16 mouse cellular contexts compared by ENCODE assay signal in genomic region chr7:43525313-43525712, GRCm38 (mm10). TPM values are rescaled to one million over a fixed set of nuclear protein-coding genes. Genes with fewer than 3 reads are reported as not detected.
DNase-seq lines count a peak whose midpoint lies in the region; ATAC-seq and TF ChIP-seq lines count a peak whose summit lies in the region.
"Had no signal": no experiment of that assay in that cellular context is flagged by ENCODE, and none has a peak within 500 bp of the region (broad histone marks: within the 10 kb centered on the region; RNA-seq: fewer than 3 reads in every experiment).

No protein-coding gene starts in this region.

- no peak for TF ChIP-seq POLR2A in liver, adult 2 months (IDR thresholded peaks at IDR 0.05; ENCODE audit: extremely low read depth, insufficient read depth, low read length)

- H3K9ac ChIP-seq in liver, adult 2 months (ENCODE audit: low read depth, low read length): no peak overlapping the region
- H3K9ac ChIP-seq in kidney, embryonic 15.5 days: no peak overlapping the region
- no peak overlapping the region for H3K9ac ChIP-seq in forebrain, embryonic 15.5 days (replicated peaks)
- H3K9ac ChIP-seq: limb, embryonic 15.5 days; midbrain, embryonic 12.5 days; neural tube, embryonic 13.5 days; stomach, embryonic 15.5 days had no signal

- no peak overlapping the region for H3K27ac ChIP-seq in liver, adult 2 months (replicated peaks; ENCODE audit: insufficient read depth, low read depth, low read length)
- no peak overlapping the region for H3K27ac ChIP-seq in kidney, embryonic 15.5 days
- H3K27ac ChIP-seq in forebrain, embryonic 15.5 days (replicated peaks): no peak overlapping the region
- H3K27ac ChIP-seq: limb, embryonic 15.5 days; midbrain, embryonic 12.5 days; neural tube, embryonic 13.5 days; stomach, embryonic 15.5 days had no signal

- H3K4me1 ChIP-seq in liver, adult 2 months (ENCODE audit: control insufficient read depth, insufficient read depth, low read length): no peaks in the 10 kb centered on the region
- no peaks in the 10 kb centered on the region for H3K4me1 ChIP-seq in kidney, embryonic 15.5 days
- no peaks in the 10 kb centered on the region for H3K4me1 ChIP-seq in forebrain, embryonic 15.5 days
- H3K4me1 ChIP-seq: limb, embryonic 15.5 days; midbrain, embryonic 12.5 days; neural tube, embryonic 13.5 days; stomach, embryonic 15.5 days had no signal

- peak; percentile 13; the same call in 1 of the 2 replicates for TF ChIP-seq CTCF in liver, adult 2 months (IDR thresholded peaks at IDR 0.05; ENCODE audit: low read depth, low read length)

- H3K36me3 ChIP-seq in liver, adult 2 months (ENCODE audit: control insufficient read depth, insufficient read depth, low read length): no peaks in the 10 kb centered on the region
- no peaks in the 10 kb centered on the region for H3K36me3 ChIP-seq in kidney, embryonic 15.5 days
- H3K36me3 ChIP-seq in forebrain, embryonic 15.5 days: no peaks in the 10 kb centered on the region
- H3K36me3 ChIP-seq: limb, embryonic 15.5 days; midbrain, embryonic 12.5 days; neural tube, embryonic 13.5 days; stomach, embryonic 15.5 days had no signal

- DNase-seq in adrenal gland, postnatal 14 days: peak; percentile 9
- DNase-seq in adrenal gland, postnatal 25 days: no peak
- DNase-seq in liver, adult 2 months (ENCODE audit: extremely low read depth, low read depth, low spot score): no peak
- DNase-seq in liver (no peak), ES-CJ7 (ENCODE audit: low read depth, low spot score) (peak; percentile 38)

- WGBS in liver, adult 2 months: 46% methylated on average over 3 of the region's 3 CpGs
- 62% methylated on average over 3 of the region's 3 CpGs for WGBS in kidney, embryonic 15.5 days
- WGBS in forebrain, embryonic 15.5 days: 50% methylated on average over 3 of the region's 3 CpGs

- no peaks in the 10 kb centered on the region for H3K27me3 ChIP-seq in liver, adult 2 months (ENCODE audit: control insufficient read depth, insufficient read depth, low read length)
- no peaks in the 10 kb centered on the region for H3K27me3 ChIP-seq in kidney, embryonic 15.5 days
- H3K27me3 ChIP-seq in forebrain, embryonic 15.5 days: no peaks in the 10 kb centered on the region
- H3K27me3 ChIP-seq: limb, embryonic 15.5 days; midbrain, embryonic 12.5 days; neural tube, embryonic 13.5 days; stomach, embryonic 15.5 days had no signal

- H3K4me3 ChIP-seq in liver, adult 2 months (ENCODE audit: insufficient read depth, low read depth, low read length): no peak overlapping the region
- no peak overlapping the region for H3K4me3 ChIP-seq in kidney, embryonic 15.5 days (replicated peaks)
- H3K4me3 ChIP-seq in forebrain, embryonic 15.5 days: no peak overlapping the region
- H3K4me3 ChIP-seq: limb, embryonic 15.5 days; midbrain, embryonic 12.5 days; neural tube, embryonic 13.5 days; stomach, embryonic 15.5 days had no signal

- H3K9me3 ChIP-seq in kidney, embryonic 15.5 days (replicated peaks): no peaks in the 10 kb centered on the region
- H3K9me3 ChIP-seq in forebrain, embryonic 15.5 days: no peaks in the 10 kb centered on the region
- H3K9me3 ChIP-seq: limb, embryonic 15.5 days; midbrain, embryonic 12.5 days; neural tube, embryonic 13.5 days; stomach, embryonic 15.5 days had no signal

- peak; percentile 43; the same call in 1 of the 2 replicates for ATAC-seq in megakaryocyte, adult 5-6 weeks (ENCODE audit: poor library complexity, severe bottlenecking)
- no peak for ATAC-seq in kidney, embryonic 15.5 days (replicated peaks; ENCODE audit: low FRiP score)
- ATAC-seq in forebrain, embryonic 15.5 days (replicated peaks): no peak
- ATAC-seq: inflammation-experienced regulatory T-cells, adult 6 months had no signal

- no peak overlapping the region for H3K4me2 ChIP-seq in kidney, embryonic 15.5 days
- H3K4me2 ChIP-seq in forebrain, embryonic 15.5 days (replicated peaks): no peak overlapping the region
- H3K4me2 ChIP-seq: limb, embryonic 15.5 days; midbrain, embryonic 12.5 days; neural tube, embryonic 13.5 days; stomach, embryonic 15.5 days had no signal

- no peaks in the 10 kb centered on the region for H3K79me2 ChIP-seq in liver, adult 2 months (ENCODE audit: control insufficient read depth, insufficient read depth, low read length)

RNA-seq across cellular contexts. Expression of gene Cd33, which starts 18.9 kb away (rescaled TPM):
- 2.7 and 5.3 TPM in 2 replicates for total RNA-seq in adrenal gland, postnatal 14 days (2021)
- total RNA-seq in adrenal gland, postnatal 25 days (2021): 1.2 and 2.4 TPM in 2 replicates
- total RNA-seq in liver, adult 2 months (2014; rRNA removed): 0.28 and 1.3 TPM in 2 replicates
- 0.16 and 1.0 TPM in 2 replicates for polyA plus RNA-seq in liver, adult 2 months (2012; rRNA removed)
- total RNA-seq in megakaryocyte, adult 5-6 weeks (2015): 80.0 and 80.1 TPM in 2 replicates
- 36.3 and 48.1 TPM in 2 replicates for total RNA-seq in megakaryocyte, adult 5-6 weeks (2017)
- 0.75 and 1.1 TPM in 2 replicates for polyA plus RNA-seq in kidney, embryonic 15.5 days (2015; fragmentation: Nextera tagmentation; extraction: Ambion mirVana)
- 0.88 and 1.0 TPM in 2 replicates for polyA plus RNA-seq in forebrain, embryonic 15.5 days (2015; fragmentation: Nextera tagmentation; extraction: Ambion mirVana)

RNA-seq across cellular contexts. Expression of gene 4931406B18Rik, which starts 19.6 kb away (rescaled TPM):
- not detected in 2 replicates for total RNA-seq in adrenal gland, postnatal 14 days (2021)
- not detected in 2 replicates for total RNA-seq in adrenal gland, postnatal 25 days (2021)
- not detected in 2 replicates for total RNA-seq in liver, adult 2 months (2014; rRNA removed)
- not detected in 2 replicates for polyA plus RNA-seq in liver, adult 2 months (2012; rRNA removed)
- not detected in 2 replicates for total RNA-seq in megakaryocyte, adult 5-6 weeks (2015)
- not detected in 2 replicates for total RNA-seq in megakaryocyte, adult 5-6 weeks (2017)
- not detected in 2 replicates for polyA plus RNA-seq in kidney, embryonic 15.5 days (2015; fragmentation: Nextera tagmentation; extraction: Ambion mirVana)
- not detected in 2 replicates for polyA plus RNA-seq in forebrain, embryonic 15.5 days (2015; fragmentation: Nextera tagmentation; extraction: Ambion mirVana)
- total RNA-seq: heart, postnatal 10 days; layer of hippocampus, postnatal 25 days had no signal
- polyA plus RNA-seq: C2C12; inflammation-experienced regulatory T-cells, adult 6 months; limb, embryonic 15.5 days; midbrain, embryonic 12.5 days; neural tube, embryonic 13.5 days; stomach, embryonic 15.5 days had no signal

RNA-seq across cellular contexts. Expression of gene Iglon5, which starts 35.4 kb away (rescaled TPM):
- total RNA-seq in adrenal gland, postnatal 14 days (2021): 1.9 and 2.1 TPM in 2 replicates
- total RNA-seq in adrenal gland, postnatal 25 days (2021): 1.3 and 2.1 TPM in 2 replicates
- total RNA-seq in liver, adult 2 months (2014; rRNA removed): 0.13 and 0.18 TPM in 2 replicates
- polyA plus RNA-seq in liver, adult 2 months (2012; rRNA removed): 0.62 and 0.81 TPM in 2 replicates
- total RNA-seq in megakaryocyte, adult 5-6 weeks (2015): not detected in 2 replicates
- not detected in 2 replicates for total RNA-seq in megakaryocyte, adult 5-6 weeks (2017)
- 0.40 and 0.45 TPM in 2 replicates for polyA plus RNA-seq in kidney, embryonic 15.5 days (2015; fragmentation: Nextera tagmentation; extraction: Ambion mirVana)
- polyA plus RNA-seq in forebrain, embryonic 15.5 days (2015; fragmentation: Nextera tagmentation; extraction: Ambion mirVana): 4.8 and 4.9 TPM in 2 replicates

RNA-seq across cellular contexts. Expression of gene Zfp658, which starts 36.7 kb away (rescaled TPM):
- 2.2 and 3.2 TPM in 2 replicates for total RNA-seq in adrenal gland, postnatal 14 days (2021)
- 2.8 and 3.1 TPM in 2 replicates for total RNA-seq in adrenal gland, postnatal 25 days (2021)
- total RNA-seq in liver, adult 2 months (2014; rRNA removed): 1.1 and 1.2 TPM in 2 replicates
- 0.20 and 0.49 TPM in 2 replicates for polyA plus RNA-seq in liver, adult 2 months (2012; rRNA removed)
- 6.3 and 8.1 TPM in 2 replicates for total RNA-seq in megakaryocyte, adult 5-6 weeks (2015)
- 6.9 and 7.4 TPM in 2 replicates for total RNA-seq in megakaryocyte, adult 5-6 weeks (2017)
- polyA plus RNA-seq in kidney, embryonic 15.5 days (2015; fragmentation: Nextera tagmentation; extraction: Ambion mirVana): 3.7 TPM in 2 replicates
- polyA plus RNA-seq in forebrain, embryonic 15.5 days (2015; fragmentation: Nextera tagmentation; extraction: Ambion mirVana): 11.3 and 11.5 TPM in 2 replicates

RNA-seq across cellular contexts. Expression of gene Zfp719, which starts 54.1 kb away (rescaled TPM):
- total RNA-seq in adrenal gland, postnatal 14 days (2021): 11.9 and 16.9 TPM in 2 replicates
- 16.2 and 17.5 TPM in 2 replicates for total RNA-seq in adrenal gland, postnatal 25 days (2021)
- total RNA-seq in liver, adult 2 months (2014; rRNA removed): 3.5 and 3.9 TPM in 2 replicates
- polyA plus RNA-seq in liver, adult 2 months (2012; rRNA removed): 0.59 and 1.1 TPM in 2 replicates
- total RNA-seq in megakaryocyte, adult 5-6 weeks (2015): 7.1 and 13.3 TPM in 2 replicates
- total RNA-seq in megakaryocyte, adult 5-6 weeks (2017): 6.9 and 9.3 TPM in 2 replicates
- polyA plus RNA-seq in kidney, embryonic 15.5 days (2015; fragmentation: Nextera tagmentation; extraction: Ambion mirVana): 12.4 and 12.6 TPM in 2 replicates
- 15.8 and 17.9 TPM in 2 replicates for polyA plus RNA-seq in forebrain, embryonic 15.5 days (2015; fragmentation: Nextera tagmentation; extraction: Ambion mirVana)

Comparison
In these comparisons a context has a peak if more than half of its experiments do, and no peak if none do; other contexts are left out.
1. DNase-seq: peak in adrenal gland, postnatal 14 days (single experiment) and ES-CJ7 (single experiment); none in adrenal gland, postnatal 25 days (single experiment), liver, adult 2 months (single experiment) and liver (single experiment).